Mouse (Mus musculus) thymus, postnatal 0 days (tissue): ENCODE data around the gene Zmynd10. TPM values are rescaled to one million over a fixed set of nuclear protein-coding genes. Genes with fewer than 3 reads are reported as not detected.

Experiments
- DNase-seq: peaks from one replicate; pipeline ENCODE4 v3.0.0-alpha.2; 2015; ENCODE audit warnings: low spot score
- polyA plus RNA-seq: library from polyadenylated mRNA; unstranded; fragments of >200 nt; fragmentation: Nextera tagmentation; extraction: Ambion mirVana; gene quantifications from 2 replicates; pipeline ENCODE4 v1.2.1, GENCODE M21; 2015

Gene Zmynd10
- polyA plus RNA-seq, 1 experiment from 2014 or later = 1.5 TPM

DNA sequence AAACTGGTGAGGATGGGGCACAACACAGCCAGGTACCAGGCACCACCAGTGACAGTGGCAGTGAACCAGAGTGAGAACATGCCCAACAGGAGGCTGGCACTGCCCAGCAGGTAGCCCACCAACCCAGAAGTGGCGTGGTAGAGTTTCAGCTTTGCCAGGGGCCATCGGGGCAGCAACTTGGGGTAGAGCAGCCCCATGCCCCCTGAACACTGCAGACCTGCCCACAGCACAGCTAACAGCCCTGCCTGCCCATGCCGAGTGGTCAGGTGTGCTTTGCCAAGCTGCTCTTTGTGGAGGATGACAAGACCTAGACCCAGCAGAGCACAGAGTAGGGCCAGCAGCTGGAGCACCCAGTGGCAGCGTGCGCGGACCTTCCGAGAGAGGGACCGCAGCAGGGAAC is 7.2 kb upstream of the Zmynd10 start:
- no peak for DNase-seq

DNA sequence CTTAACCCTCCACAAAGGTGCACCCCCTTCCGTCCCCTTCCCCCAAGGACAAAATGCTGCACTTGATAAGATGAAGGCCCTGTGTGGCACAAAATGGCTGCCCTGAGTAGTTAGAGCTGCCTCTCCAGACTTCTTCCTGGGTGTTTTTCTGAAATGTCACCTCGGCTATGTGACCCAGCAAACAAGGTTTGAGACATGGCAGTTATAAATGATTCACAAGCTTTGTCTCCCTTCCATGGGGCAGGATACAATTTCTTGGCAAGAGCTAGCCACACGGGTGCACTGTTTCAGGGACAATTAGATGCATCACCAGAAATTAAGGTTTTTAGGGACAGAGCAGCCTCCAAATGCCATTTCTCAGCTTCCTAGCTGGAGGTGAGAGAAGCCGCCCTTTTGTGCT is 6.7 kb upstream of the Zmynd10 start:
- DNase-seq = no peak

DNA sequence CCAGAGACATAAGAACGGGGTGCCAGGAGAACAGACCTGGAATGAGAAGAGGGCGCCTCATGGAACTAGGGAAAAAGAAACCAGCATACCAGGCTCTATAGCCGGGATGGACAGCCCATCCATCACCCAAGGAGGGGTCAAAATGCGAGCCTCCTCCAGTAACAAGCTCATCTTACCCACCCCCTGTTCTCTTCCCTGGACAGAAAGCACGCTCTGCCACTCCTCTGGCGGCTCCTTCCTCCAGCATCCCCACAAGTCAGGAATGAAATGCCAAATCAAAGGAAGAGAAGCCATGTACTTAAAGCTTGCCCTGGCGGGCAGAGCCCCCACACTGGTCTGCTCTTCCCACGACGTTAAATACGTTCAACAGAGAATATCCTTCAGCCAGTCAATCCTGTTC is 6.1 kb upstream of the Zmynd10 start:
- DNase-seq = no peak

DNA sequence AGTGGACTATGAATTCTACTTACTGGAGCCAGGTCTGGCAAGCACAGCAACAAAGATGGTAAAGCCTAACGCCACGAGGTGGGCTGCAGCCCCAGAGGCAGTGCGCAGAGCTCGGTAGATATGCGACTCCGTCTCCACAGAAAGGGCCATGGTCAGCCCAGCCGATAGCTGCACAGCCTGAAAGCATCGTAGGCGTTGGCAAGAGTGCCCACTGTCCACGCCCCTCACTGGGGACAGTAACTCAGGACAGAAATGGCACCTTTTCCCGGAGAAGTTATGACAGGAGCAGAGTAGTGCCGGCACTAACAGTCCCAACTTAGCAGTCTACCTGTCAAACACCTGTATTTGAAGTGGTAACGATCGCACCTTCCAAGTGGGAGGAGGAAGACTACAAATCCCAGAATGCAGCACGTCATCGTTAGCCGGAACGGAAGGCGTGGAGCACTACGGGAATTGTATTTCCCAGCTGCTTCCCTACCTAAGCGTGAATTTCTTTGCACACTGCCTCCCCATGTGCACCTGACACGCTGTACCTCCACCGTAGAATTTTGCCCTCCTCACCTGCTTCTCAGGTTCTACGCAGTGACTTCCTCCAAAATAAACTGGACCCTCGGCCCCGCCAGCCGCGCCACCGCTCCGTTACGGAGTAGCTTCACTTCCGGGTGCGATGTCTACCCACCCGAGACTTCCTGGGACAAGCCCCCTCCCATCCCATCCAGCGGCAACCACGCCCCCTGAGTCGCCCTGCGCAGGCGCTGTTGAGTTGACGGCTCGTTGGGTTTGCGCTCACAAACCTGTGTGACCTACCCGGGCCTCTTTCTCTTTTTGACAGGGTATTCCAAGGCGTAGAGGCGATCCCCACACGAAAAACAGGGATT is 5.4 kb upstream of the Zmynd10 start, which contains the start of the genes Cyb561d2 and Nprl2:
Cyb561d2 (minus strand) TSS at position 720 of the 878 bp plus-strand sequence.
Nprl2 (plus strand) TSS at position 753 of the 878 bp plus-strand sequence.
- DNase-seq = peak; percentile 97

DNA sequence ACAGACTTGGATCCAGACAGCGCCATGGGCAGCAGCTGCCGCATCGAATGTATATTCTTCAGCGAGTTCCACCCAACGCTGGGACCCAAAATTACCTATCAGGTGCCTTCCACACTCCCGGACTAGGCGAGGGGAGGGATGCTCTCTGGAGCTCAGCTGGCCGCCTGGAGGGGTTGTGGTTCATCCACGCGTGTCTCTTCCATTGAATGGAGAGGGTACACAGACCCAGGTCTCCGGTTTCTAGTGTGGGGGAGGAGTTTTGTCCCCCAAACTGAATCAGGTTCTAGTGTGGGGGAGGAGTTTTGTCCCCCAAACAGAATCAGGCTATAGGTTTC is 4.8 kb upstream of the Zmynd10 start:
- DNase-seq = no peak

DNA sequence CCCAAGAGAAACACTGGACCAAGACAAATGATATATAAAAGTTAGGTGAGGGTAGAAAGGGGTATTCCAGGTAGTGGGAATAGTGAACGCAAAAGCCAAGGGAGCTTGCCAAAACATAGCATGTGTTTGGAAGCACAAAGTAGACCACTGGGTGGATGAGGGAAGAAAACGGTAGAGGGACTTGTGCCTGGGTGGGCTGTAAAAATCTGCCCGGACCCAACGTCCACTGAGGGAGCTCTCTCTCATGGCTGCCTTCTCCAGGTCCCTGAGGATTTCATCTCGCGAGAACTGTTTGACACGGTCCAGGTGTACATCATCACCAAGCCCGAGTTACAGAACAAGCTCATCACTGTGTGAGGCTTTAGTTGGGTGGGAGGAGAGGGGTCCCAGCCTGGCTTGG is 4.4 kb upstream of the Zmynd10 start:
- no peak for DNase-seq

DNA sequence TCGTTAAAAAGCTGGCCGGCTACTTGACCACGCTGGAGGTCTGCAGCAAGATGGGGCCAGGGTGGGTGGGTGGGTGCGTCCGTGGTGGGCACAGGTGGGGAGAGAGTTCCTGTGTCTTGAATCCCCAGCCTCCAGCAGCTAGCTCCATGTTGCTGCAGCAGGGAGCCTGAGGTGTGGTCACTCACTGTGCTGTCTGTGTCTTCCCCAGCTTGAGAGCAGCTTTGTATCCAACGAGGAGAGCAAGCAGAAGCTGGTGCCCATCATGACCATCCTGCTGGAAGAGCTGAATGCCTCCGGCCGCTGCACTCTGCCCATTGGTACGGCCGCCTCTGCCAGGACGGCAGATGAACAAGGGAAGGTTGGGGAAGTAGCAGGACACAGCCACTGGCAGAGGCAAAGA is 3.8 kb upstream of the Zmynd10 start:
- no peak for DNase-seq

DNA sequence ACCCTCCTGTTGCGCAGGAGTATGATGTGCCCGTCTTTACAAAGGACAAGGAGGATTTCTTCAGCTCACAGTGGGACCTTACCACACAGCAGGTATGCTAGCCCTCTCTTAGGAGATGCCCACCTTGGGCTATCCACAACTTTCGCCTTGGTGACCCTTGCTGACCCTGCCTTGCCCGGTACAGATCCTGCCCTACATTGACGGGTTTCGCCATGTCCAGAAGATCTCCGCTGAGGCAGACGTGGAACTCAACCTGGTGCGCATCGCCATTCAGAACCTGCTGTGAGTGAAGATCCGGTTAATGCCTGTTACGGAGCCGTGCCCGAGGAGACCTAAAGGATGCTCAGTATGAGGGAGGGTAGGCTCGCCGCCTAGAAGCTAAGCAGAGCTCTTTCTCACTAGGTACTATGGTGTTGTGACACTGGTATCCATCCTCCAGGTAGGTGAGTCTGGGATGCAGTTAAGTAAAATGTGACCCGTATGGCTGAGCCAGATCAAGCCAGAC is 2.9 kb upstream of the Zmynd10 start:
- no peak for DNase-seq

DNA sequence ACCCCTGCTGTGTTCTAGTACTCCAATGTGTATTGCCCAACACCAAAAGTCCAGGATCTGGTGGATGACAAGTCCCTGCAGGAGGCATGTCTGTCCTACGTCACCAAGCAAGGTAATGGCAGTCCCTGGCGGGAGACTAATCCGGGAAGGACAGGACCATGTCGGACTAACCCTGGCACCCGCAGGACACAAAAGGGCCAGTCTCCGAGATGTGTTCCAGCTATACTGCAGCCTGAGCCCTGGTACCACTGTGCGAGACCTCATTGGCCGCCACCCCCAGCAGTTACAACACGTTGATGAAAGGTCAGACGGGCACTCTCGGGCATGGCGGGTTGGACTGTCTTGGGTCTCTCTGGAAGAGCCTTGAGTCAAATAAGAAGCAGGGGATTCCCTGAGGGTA is 2.4 kb upstream of the Zmynd10 start:
- DNase-seq = no peak

DNA sequence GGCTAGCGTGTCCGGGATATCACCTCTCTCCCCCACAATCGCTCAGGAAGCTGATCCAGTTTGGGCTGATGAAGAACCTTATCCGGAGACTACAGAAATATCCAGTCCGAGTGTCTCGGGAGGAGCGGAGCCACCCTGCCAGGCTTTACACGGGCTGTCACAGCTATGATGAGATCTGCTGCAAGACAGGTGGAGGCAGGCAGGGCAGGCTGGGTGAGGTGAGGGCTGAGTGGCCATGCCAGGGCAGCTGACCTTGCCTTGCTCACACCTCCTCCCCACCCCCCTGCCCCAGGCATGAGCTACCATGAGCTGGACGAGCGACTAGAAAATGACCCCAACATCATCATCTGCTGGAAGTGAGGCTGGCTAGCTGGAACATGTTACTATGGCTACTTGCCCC is 1.9 kb upstream of the Zmynd10 start:
- no peak for DNase-seq

DNA sequence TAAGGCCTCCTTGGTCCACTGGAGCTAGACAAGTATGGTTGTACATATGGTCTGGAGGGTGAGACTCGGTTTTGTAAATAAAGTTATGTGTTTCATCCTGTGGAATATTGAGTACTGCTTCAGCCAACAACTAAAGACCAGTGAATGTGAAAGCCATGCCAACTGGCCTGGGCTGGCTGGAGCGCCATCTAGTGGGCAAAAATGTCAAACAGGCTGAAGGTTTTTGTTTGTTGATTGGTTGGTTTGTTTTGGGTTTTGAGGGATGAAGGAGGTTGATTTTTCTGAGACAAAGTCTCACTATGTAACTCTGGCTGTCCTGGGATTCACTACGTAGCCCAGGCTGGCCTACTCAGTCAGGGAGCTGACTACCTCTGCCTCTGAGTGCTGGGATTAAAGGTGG is 1.5 kb upstream of the Zmynd10 start:
- peak; percentile 72 for DNase-seq

DNA sequence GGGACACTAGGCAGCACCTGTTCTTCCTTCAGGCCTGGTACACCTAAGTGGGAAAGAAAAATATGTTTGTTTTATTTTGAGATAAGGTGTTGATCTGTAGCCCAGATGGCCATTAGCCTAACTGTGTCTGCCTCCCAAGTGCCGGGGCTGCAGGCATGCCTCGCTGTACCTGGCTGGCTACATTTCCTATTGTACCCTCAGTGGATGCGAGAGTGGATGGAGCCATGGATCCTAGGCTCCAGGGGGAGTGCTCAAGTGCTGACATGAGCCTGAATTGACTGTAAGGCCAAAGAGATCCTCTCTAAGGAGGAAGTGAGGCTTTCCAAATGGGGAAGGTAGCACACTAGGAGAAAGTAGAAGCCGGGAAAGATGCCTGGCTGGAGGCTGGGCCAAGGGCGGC is 859 bp downstream of the Zmynd10 start:
- DNase-seq = no peak

DNA sequence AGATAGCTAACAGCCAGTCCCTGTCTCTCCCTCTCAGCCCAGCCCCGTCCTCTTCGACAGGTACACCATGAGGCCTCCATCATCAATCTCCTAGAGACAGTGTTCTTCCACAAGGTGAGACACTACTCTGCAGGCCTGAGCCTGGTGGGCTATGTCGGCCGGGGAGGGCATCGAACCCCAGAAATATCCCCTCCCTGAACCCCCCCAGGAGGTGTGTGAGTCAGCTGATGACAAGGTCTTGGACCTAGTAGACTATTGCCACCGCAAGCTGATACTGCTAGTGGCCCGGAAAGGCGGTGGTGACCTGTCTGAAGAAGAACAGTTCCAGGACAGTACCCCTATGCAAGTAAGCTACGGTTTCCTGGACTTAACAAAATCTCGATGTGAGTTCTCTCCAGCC is 1.7 kb downstream of the Zmynd10 start:
- DNase-seq = no peak

DNA sequence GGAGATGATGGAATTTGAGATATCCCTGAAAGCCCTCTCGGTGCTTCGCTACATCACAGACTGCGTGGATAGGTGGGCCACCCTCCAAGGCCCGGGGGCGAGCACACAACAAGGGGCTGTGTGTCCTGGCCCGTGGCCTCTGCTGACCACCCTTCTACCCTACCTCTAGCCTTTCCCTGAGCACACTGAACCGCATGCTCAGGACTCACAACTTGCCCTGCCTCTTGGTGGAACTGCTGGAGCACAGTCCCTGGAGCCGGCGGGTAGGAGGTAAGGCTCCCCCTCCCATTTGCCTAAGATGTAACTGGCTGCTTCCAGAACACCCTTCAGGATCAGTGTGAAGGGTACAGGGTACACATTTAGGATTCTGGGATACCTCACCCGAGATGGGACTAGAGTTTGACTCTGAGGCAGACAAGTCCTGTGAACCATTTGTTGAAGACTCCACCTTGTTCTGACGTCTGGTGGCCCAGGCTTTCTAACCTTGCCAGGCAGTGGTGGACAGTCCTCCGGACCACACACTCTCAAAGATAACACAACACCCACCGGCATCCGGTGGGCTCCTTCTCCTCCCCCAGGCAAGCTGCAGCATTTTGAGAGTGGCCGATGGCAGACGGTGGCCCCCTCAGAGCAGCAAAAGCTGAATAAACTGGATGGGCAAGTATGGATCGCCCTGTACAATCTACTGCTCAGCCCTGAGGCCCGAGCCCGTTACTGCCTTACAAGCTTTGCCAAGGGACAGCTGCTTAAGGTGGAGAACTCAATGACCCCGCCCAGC is 2.4 kb downstream of the Zmynd10 start:
- DNase-seq = no peak

DNA sequence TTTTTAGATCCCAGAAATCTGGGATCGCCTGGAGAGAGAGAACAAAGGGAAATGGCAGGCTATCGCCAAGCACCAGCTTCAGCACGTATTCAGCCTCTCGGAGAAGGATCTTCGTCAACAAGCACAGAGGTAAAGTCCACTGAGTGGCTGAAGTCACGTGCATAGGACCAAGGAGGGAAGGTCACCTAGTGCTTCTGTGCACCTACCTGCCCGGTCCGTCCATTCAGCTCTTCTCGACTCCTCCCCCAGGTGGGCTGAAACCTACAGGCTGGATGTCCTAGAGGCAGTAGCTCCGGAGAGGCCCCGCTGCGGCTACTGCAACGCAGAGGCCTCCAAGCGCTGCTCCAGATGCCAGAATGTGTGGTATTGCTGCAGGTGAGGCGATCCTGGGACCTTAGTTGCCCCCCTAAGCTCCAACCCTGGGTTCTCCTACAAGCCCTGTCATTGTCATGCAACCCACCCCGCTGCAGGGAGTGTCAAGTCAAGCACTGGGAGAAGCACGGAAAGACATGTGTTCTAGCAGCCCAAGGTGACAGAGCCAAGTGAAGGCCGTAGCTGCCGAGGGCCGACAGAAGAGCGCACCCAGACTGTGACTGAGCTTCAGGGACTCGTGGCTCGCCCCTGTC is 3.5 kb downstream of the Zmynd10 start:
- DNase-seq = no peak

DNA sequence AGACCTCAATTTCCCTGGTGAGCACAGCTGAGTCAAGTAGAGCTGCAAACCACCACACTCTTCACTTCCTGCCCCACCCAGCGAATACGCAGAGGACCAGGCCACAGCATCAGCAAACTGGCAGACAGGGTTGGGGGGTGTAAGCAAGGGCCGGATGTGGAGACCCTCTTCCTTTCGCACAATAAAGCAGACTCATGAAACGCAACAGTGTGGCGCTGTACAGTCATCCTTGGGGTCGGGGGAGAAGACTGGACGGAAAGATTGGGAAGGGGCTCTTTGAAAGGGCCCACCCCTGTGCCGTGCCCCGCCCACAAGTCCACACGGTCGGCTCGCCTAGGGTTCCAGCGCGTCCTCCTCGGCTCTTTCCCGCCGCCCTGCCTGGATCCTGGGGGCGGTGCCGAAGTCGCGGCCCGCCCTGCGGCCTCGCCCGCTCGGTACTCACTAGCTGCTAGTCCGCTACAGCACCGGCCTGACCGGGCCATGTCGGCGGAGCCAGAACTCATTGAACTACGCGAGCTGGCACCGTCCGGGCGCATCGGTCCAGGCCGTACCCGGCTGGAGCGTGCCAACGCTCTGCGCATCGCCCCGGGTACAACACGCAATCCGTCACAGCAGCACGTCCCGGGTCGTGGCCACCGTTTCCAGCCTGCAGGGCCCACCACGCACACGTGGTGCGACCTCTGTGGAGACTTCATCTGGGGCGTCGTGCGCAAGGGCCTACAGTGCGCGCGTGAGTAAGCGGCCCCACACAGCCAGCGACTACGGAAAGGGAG is 4.2 kb downstream of the Zmynd10 start, which contains the start of gene Rassf1:
Rassf1 (plus strand) TSS at position 439 of the 773 bp plus-strand sequence.
- DNase-seq = peak; percentile 88

DNA sequence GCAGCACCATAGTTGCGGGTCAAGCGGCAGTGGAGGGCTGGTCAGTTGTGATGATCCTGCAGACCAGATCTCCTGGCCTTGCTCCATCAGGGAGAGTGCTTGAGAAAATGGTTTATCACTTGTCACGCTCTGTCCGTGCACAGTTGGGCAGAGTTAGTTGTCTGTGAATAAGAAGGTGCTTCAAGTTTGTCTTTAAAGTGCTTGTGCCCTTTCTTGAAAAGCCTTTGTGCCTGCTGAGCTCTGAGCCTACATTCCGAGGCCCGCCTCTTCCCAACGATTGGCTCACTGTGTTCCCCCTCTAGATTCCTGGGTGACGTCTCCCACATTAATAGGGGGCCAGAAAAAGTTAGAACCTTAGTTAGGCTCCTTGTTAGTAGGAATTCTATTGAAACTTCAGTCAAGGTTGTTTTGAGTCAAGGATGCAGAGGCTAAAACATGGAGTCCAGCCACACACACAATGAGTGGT is 4.8 kb downstream of the Zmynd10 start:
- no peak for DNase-seq

DNA sequence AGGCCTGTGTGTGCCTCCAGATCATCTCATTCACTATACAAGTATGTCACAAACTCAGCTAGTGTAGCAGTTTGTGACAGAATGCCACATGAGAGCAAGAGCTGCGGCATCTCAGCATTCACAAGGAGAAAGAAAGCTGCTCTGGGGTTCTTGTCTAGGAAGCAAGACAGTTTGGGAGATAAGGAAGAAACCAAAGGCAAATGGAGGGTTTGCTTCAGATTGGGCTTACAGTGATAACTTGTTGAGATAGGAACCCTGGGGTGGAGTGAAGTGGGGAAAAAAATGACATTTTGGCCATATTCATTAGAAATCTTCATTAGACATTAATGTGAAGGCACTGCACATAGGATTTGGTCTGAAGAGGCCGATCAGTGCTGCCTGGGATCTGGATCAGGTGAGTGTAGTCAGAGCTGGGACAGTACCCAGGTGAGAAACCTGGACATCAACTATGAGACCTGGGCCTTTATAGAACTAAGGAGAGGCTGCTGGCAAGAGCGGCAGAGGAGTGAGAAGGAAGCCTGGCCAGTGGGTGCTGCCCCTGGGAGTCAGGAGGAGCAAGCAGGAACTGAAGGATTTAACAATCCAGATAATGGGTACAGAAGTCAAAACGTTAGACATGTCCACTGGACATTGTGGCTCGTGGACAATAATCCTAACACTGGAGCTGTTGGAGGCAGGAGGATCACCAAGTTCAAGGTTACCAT is 5.7 kb downstream of the Zmynd10 start:
- DNase-seq = no peak

DNA sequence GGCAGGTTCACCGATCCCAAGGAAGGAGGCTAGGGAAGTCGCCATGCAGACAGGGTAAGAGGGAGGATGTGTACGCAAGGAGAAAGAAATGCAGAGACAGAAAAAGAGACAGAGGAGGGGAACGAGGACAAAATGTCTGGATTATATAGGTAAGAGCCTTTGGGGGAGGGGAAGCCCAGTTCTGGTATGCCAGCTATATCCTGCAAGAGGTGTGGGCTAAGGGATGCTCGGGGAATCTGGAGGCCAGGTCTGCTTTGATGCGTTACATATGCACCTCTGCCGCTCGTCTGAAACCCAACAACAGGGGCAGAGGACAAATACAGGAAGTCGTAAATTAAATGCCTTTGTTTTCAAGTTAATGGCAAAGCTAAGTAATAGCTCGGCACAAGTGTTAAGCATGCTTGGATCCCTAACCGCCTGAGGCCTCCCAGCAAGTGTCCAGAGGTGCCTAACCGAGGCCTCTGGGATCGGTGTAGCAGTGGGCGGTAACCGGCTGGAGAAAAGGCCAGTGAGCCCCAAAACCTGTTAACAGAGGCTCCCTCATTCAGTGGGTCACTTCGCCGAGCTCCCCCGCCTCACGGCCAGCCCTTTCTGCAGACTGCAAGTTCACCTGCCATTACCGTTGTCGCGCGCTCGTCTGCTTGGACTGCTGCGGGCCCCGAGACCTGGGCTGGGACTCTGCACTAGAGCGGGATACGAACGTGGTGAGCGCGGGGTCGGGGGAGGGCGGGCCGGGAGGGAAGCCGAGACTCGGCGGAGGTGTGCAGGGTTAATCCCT is 6.6 kb downstream of the Zmynd10 start:
- peak; percentile 44 for DNase-seq
